Mouse (Mus musculus): ENCODE measurements around the gene Lyg1. TPM values are rescaled to one million over a fixed set of nuclear protein-coding genes. Genes with fewer than 3 reads are reported as not detected.

The Lyg1 gene
- polyA plus RNA-seq, 1 experiment from 2014 or later: not detected

- H3K9me3 ChIP-seq (replicated peaks; ENCODE audit: control insufficient read depth, low read length): no peaks in the 10 kb centered on the region
- no peaks in the 10 kb centered on the region for H3K27me3 ChIP-seq (replicated peaks; ENCODE audit: control insufficient read depth, insufficient read depth, low read length)
- no peak overlapping the region for H3K4me3 ChIP-seq (ENCODE audit: low read depth, low read length)
- peak; percentile 48; the same call in 1 of the 2 replicates for ATAC-seq
- no peak overlapping the region for H3K27ac ChIP-seq (ENCODE audit: low read depth, low read length)
- H3K4me1 ChIP-seq (ENCODE audit: control insufficient read depth, insufficient read depth, low read length): 0 out of 2 replicates have a peak, but pooled peaks cover 2% of the 10 kb centered on the region
- peak; percentile 61 for DNase-seq (ENCODE audit: low spot score)
- WGBS: 46% methylated on average over 5 of the region's 5 CpGs
- H3K36me3 ChIP-seq (ENCODE audit: control insufficient read depth, insufficient read depth, low read length): no peaks in the 10 kb centered on the region
- H3K9ac ChIP-seq (ENCODE audit: low read length): no peak overlapping the region
- H3K4me2 ChIP-seq (ENCODE audit: low read length): no peak overlapping the region
These were observed 1.9 kb upstream of the Lyg1 start for GRCm38 (mm10) chr1:37959486-37959885.

GRCm38 (mm10) chr1:37958516-37958915 lies 957 bp upstream of the Lyg1 start:
- H3K9ac ChIP-seq (ENCODE audit: low read length): no peak overlapping the region
- no peaks in the 10 kb centered on the region for H3K36me3 ChIP-seq (ENCODE audit: control insufficient read depth, insufficient read depth, low read length)
- no peaks in the 10 kb centered on the region for H3K9me3 ChIP-seq (replicated peaks; ENCODE audit: control insufficient read depth, low read length)
- DNase-seq (ENCODE audit: low spot score) (no peak), ATAC-seq (no peak)
- no peak overlapping the region for H3K4me2 ChIP-seq (ENCODE audit: low read length)
- WGBS: 74% methylated on average over 2 of the region's 2 CpGs
- no peaks in the 10 kb centered on the region for H3K27me3 ChIP-seq (replicated peaks; ENCODE audit: control insufficient read depth, insufficient read depth, low read length)
- no peak overlapping the region for H3K4me3 ChIP-seq (ENCODE audit: low read depth, low read length)
- H3K4me1 ChIP-seq (ENCODE audit: control insufficient read depth, insufficient read depth, low read length): 0 out of 2 replicates have a peak, but pooled peaks cover 2% of the 10 kb centered on the region
- no peak overlapping the region for H3K27ac ChIP-seq (ENCODE audit: low read depth, low read length)

GRCm38 (mm10) chr1:37956690-37957431 lies 698 bp downstream of the Lyg1 start:
- Histone ChIP-seq H3K4me3 (ENCODE audit: low read depth, low read length) (no peak overlapping the region), H3K4me2 (ENCODE audit: low read length) (no peak overlapping the region), H3K4me1 (ENCODE audit: control insufficient read depth, insufficient read depth, low read length) (0 out of 2 replicates have a peak, but pooled peaks cover 2% of the 10 kb centered on the region), H3K36me3 (ENCODE audit: control insufficient read depth, insufficient read depth, low read length) (no peaks in the 10 kb centered on the region), H3K9ac (ENCODE audit: low read length) (no peak overlapping the region), H3K27ac (ENCODE audit: low read depth, low read length) (no peak overlapping the region), H3K27me3 (replicated peaks; ENCODE audit: control insufficient read depth, insufficient read depth, low read length) (no peaks in the 10 kb centered on the region), H3K9me3 (replicated peaks; ENCODE audit: control insufficient read depth, low read length) (no peaks in the 10 kb centered on the region)
- ATAC-seq (peak; percentile 55; the same call in 1 of the 2 replicates), DNase-seq (ENCODE audit: low spot score) (peak; percentile 76)
- WGBS: 29% methylated on average over 3 of the region's 3 CpGs

- H3K9me3 ChIP-seq (replicated peaks; ENCODE audit: control insufficient read depth, low read length): no peaks in the 10 kb centered on the region
- DNase-seq (ENCODE audit: low spot score) (no peak), ATAC-seq (no peak)
- H3K27ac ChIP-seq (ENCODE audit: low read depth, low read length): no peak overlapping the region
- H3K27me3 ChIP-seq (replicated peaks; ENCODE audit: control insufficient read depth, insufficient read depth, low read length): no peaks in the 10 kb centered on the region
- no peak overlapping the region for H3K9ac ChIP-seq (ENCODE audit: low read length)
- no peak overlapping the region for H3K4me2 ChIP-seq (ENCODE audit: low read length)
- 89% methylated on average over 2 of the region's 2 CpGs for WGBS
- no peaks in the 10 kb centered on the region for H3K36me3 ChIP-seq (ENCODE audit: control insufficient read depth, insufficient read depth, low read length)
- no peak overlapping the region for H3K4me3 ChIP-seq (ENCODE audit: low read depth, low read length)
- H3K4me1 ChIP-seq (ENCODE audit: control insufficient read depth, insufficient read depth, low read length): 0 out of 2 replicates have a peak, but pooled peaks cover 2% of the 10 kb centered on the region
These were observed 2.3 kb downstream of the Lyg1 start for GRCm38 (mm10) chr1:37955251-37955650.

GRCm38 (mm10) chr1:37954786-37955185 lies 2.8 kb downstream of the Lyg1 start:
- no peak overlapping the region for H3K4me3 ChIP-seq (ENCODE audit: low read depth, low read length)
- WGBS: 91% methylated on average over 7 of the region's 7 CpGs
- no peak for DNase-seq (ENCODE audit: low spot score)
- no peak overlapping the region for H3K9ac ChIP-seq (ENCODE audit: low read length)
- ATAC-seq: no peak
- no peak overlapping the region for H3K27ac ChIP-seq (ENCODE audit: low read depth, low read length)
- H3K36me3 ChIP-seq (ENCODE audit: control insufficient read depth, insufficient read depth, low read length): no peaks in the 10 kb centered on the region
- H3K9me3 ChIP-seq (replicated peaks; ENCODE audit: control insufficient read depth, low read length): no peaks in the 10 kb centered on the region
- 0 out of 2 replicates have a peak, but pooled peaks cover 2% of the 10 kb centered on the region for H3K4me1 ChIP-seq (ENCODE audit: control insufficient read depth, insufficient read depth, low read length)
- no peak overlapping the region for H3K4me2 ChIP-seq (ENCODE audit: low read length)
- no peaks in the 10 kb centered on the region for H3K27me3 ChIP-seq (replicated peaks; ENCODE audit: control insufficient read depth, insufficient read depth, low read length)

- DNase-seq (ENCODE audit: low spot score): no peak
- 78% methylated on average over 2 of the region's 2 CpGs for WGBS
- ATAC-seq: no peak
These were observed 8.7 kb downstream of the Lyg1 start for GRCm38 (mm10) chr1:37948906-37949305.

GRCm38 (mm10) chr1:37931806-37932205 lies 25.8 kb downstream of the Lyg1 start:
- Histone ChIP-seq H3K4me3 (ENCODE audit: low read depth, low read length) (no peak overlapping the region), H3K27ac (ENCODE audit: low read depth, low read length) (no peak overlapping the region), H3K4me1 (ENCODE audit: control insufficient read depth, insufficient read depth, low read length) (no peaks in the 10 kb centered on the region), H3K9me3 (replicated peaks; ENCODE audit: control insufficient read depth, low read length) (no peaks in the 10 kb centered on the region), H3K9ac (ENCODE audit: low read length) (no peak overlapping the region), H3K36me3 (ENCODE audit: control insufficient read depth, insufficient read depth, low read length) (no peaks in the 10 kb centered on the region), H3K27me3 (replicated peaks; ENCODE audit: control insufficient read depth, insufficient read depth, low read length) (no peaks in the 10 kb centered on the region), H3K4me2 (ENCODE audit: low read length) (no peak overlapping the region)
- DNase-seq (ENCODE audit: low spot score) (peak; percentile 14), ATAC-seq (no peak)
- 10% methylated on average over 3 of the region's 3 CpGs for WGBS

More at GRCm38 (mm10) chr1:37948906-37949305, 8.7 kb downstream of the Lyg1 start:
- Histone ChIP-seq H3K4me1 (ENCODE audit: control insufficient read depth, insufficient read depth, low read length) (no peaks in the 10 kb centered on the region), H3K4me2 (ENCODE audit: low read length) (no peak overlapping the region), H3K27me3 (replicated peaks; ENCODE audit: control insufficient read depth, insufficient read depth, low read length) (no peaks in the 10 kb centered on the region), H3K9me3 (replicated peaks; ENCODE audit: control insufficient read depth, low read length) (no peaks in the 10 kb centered on the region), H3K4me3 (ENCODE audit: low read depth, low read length) (no peak overlapping the region), H3K9ac (ENCODE audit: low read length) (no peak overlapping the region), H3K36me3 (ENCODE audit: control insufficient read depth, insufficient read depth, low read length) (no peaks in the 10 kb centered on the region), H3K27ac (ENCODE audit: low read depth, low read length) (no peak overlapping the region)

- WGBS: 81% methylated on average over 8 of the region's 8 CpGs
- DNase-seq (ENCODE audit: low spot score): no peak
These were observed 31.6 kb downstream of the Lyg1 start for GRCm38 (mm10) chr1:37925971-37926370.

GRCm38 (mm10) chr1:37922536-37922935 lies 35.0 kb downstream of the Lyg1 start:
- H3K9ac ChIP-seq (ENCODE audit: low read length): no peak overlapping the region
- H3K27me3 ChIP-seq (replicated peaks; ENCODE audit: control insufficient read depth, insufficient read depth, low read length): no peaks in the 10 kb centered on the region
- ATAC-seq (no peak), DNase-seq (ENCODE audit: low spot score) (no peak)
- no peak overlapping the region for H3K27ac ChIP-seq (ENCODE audit: low read depth, low read length)
- H3K4me2 ChIP-seq (ENCODE audit: low read length): no peak overlapping the region
- H3K9me3 ChIP-seq (replicated peaks; ENCODE audit: control insufficient read depth, low read length): no peaks in the 10 kb centered on the region
- H3K4me3 ChIP-seq (ENCODE audit: low read depth, low read length): no peak overlapping the region
- 57% methylated on average over 8 of the region's 8 CpGs for WGBS
- no peaks in the 10 kb centered on the region for H3K36me3 ChIP-seq (ENCODE audit: control insufficient read depth, insufficient read depth, low read length)
- no peaks in the 10 kb centered on the region for H3K4me1 ChIP-seq (ENCODE audit: control insufficient read depth, insufficient read depth, low read length)

More at GRCm38 (mm10) chr1:37925971-37926370, 31.6 kb downstream of the Lyg1 start:
- no peaks in the 10 kb centered on the region for H3K27me3 ChIP-seq (replicated peaks; ENCODE audit: control insufficient read depth, insufficient read depth, low read length)
- no peaks in the 10 kb centered on the region for H3K36me3 ChIP-seq (ENCODE audit: control insufficient read depth, insufficient read depth, low read length)
- no peak overlapping the region for H3K27ac ChIP-seq (ENCODE audit: low read depth, low read length)
- ATAC-seq: no peak
- no peak overlapping the region for H3K4me2 ChIP-seq (ENCODE audit: low read length)
- H3K4me1 ChIP-seq (ENCODE audit: control insufficient read depth, insufficient read depth, low read length): no peaks in the 10 kb centered on the region
- H3K4me3 ChIP-seq (ENCODE audit: low read depth, low read length): no peak overlapping the region
- no peak overlapping the region for H3K9ac ChIP-seq (ENCODE audit: low read length)
- no peaks in the 10 kb centered on the region for H3K9me3 ChIP-seq (replicated peaks; ENCODE audit: control insufficient read depth, low read length)

All from forebrain, embryonic 14.5 days (tissue).